Mouse (Mus musculus): ENCODE data around the gene Fgf18. TPM values are rescaled to one million over a fixed set of nuclear protein-coding genes. Genes with fewer than 3 reads are reported as not detected.

Gene Fgf18
- total RNA-seq, 2 experiments from 2014 or later, result not detected

DNA sequence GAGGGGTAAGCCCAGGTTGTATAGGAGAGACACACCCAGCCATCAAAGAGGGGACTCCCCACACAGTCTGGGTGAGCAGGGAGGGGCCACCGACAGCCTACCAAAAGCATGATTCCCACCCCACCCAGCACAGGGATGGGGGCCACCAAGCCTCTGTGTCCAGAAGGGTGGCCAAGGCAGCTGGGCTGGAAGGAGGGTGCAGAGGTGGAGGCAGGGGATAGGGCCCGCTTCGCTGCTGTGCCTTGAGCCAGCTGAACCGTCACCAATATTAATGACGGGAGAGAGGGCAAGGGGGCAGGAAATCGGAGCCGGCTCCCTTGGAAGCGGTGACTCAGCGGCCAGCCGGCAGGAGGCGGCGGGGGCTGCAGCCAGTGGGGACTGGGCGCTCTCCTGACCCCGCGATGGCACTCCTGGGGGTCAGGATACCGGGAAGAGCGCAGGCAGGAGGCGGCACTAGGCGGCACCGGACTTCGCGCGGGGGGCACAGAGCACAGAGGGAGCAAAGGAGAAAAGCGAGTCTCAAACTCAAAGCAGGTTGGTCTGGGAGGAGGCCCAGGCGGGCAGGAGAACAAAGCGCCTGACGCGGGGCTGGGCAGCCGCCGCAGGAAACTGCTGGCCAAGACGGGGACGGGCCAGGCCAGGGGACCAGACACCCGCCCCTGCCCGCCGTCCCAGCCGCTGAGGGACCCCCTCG is 24.5 kb downstream of the Fgf18 start:
- ATAC-seq (replicated peaks; ENCODE audit: low FRiP score, poor library complexity, severe bottlenecking), result no peak

DNA sequence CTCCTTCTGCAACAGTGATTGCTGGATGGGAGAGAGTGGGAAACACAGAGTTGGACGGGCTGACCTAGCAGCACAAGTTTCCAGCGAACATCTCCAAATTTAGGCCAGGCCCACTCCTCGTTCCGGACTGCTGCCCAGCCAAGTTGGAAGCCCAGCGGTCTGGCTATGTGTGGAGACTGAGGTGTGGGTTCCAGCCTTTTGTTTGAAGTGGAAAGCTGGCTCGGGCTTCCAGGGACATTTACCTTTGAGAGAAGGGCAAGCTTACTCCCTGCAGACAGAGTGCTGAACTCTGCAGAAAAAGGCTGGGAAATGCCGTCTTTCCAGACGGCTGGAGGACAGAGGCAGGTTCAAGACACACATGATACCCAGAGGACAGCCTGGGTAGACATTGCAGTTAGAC is 27.6 kb downstream of the Fgf18 start:
- no peak for ATAC-seq (replicated peaks; ENCODE audit: low FRiP score, poor library complexity, severe bottlenecking)

DNA sequence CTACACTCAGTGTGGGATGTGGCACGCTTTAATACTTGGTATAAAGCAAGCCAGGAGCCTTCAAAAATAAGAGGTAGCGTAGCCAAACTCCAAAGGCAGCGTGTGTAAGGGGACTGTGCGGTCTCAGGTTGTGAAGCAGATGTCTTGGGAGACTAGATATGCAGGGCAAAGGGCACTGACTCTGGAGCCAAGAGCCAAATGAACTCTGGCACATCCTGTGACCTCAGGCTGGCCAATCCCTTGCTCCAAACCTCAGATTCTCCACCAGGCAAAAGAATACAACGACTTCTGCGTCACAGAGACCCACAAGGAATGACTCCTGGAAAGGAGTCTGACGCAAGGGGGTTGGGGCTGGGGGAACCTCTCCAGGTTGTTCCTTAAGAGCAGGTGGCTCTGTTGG is 28.1 kb downstream of the Fgf18 start:
- ATAC-seq (replicated peaks; ENCODE audit: low FRiP score, poor library complexity, severe bottlenecking), result no peak

DNA sequence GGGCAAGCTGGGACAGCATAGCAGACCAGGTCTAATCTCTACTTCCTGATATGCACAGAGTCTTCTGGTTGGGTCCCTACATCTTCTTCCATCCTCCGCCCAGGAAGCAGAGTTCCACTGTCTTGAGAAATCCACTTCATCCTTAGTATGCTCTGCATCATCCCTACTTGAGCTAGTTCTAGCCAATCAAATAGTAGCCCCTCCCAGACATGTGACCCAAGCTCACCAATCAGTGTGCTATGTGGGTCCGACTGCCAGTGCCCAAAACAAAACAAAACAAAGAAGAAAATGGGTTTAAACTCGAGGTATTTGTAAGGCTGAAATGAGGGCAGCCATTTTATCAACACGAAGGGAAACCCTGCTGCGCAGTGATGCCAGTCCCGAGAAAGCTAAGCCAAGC is 28.7 kb downstream of the Fgf18 start:
- no peak for ATAC-seq (replicated peaks; ENCODE audit: low FRiP score, poor library complexity, severe bottlenecking)

DNA sequence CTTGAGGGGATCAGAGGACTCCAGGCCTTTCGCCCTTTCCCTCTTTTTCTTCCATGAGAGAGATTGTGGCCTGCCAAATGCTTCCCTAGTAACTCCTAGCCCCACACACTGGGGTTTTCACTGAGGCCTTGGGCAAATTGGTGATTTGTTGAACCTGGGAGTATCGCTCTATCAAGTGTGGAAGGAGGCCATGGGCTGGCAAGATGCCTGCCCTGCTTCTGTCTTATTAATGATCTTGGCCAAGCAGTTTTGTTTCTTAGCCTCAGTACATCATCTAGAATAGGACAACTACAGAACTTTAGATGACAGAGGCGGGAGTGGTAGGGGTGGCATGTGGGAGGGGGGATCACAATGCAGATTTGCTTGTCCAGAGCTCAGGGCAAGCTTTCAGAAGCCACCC is 31.4 kb downstream of the Fgf18 start:
- no peak for ATAC-seq (replicated peaks; ENCODE audit: low FRiP score, poor library complexity, severe bottlenecking)

DNA sequence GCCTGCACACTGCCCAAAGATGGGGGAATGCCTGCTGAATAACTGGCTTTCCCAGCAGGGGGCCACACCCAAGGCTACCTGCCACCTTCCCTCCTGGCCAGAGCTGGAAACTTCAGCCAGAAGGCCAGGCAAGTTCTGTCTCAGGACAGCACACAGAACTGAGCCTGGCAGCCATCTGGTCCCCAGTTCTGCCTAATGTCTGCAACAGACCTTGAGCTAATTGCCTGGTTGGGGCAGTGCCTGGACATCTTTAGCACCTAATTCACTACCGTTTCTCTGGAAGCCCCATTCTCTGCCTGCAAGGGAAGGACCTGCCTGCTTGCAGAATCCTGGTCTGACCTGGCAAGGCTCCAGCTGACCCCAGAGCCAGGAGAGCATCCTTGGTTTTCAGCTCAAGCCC is 34.8 kb downstream of the Fgf18 start:
- ATAC-seq (replicated peaks; ENCODE audit: low FRiP score, poor library complexity, severe bottlenecking), result no peak

DNA sequence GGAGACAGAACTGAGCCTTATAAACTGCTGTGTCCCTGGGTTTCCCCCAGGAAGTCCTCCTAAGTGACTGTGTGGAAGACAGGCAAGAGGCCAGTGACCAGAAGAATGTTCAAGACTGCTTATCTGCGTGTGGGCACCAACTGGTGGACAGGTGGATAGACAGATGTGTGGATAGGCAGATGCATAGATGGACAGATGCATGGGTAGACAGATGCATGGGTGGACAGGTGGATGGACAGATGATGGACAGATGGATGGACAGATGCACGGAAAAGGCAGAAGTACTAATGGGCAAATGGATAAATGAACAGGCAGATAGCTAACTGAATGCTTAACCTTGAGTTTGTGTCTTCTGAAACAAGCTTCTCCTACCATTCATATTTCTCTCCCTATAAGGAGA is 37.1 kb downstream of the Fgf18 start:
- ATAC-seq (replicated peaks; ENCODE audit: low FRiP score, poor library complexity, severe bottlenecking), result no peak

DNA sequence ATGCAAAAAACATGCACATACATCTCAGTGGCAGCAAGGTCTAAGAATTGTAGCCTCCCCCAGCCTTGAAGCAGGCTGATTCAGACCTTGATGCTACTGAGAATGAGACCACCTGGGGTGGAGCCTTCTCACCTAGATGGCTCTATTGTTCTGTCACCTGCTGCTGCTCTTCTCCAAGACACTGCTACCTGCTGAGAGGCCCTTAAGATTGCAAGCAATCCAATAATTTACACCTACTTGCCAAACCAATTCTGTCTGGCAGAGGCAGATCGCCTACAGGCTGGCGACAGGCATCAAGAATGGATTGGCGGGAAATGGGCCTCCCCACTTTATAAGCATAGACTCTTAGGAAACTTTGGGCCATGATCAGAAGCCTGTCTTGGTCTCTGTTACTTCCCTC is 39.7 kb downstream of the Fgf18 start:
- ATAC-seq (replicated peaks; ENCODE audit: low FRiP score, poor library complexity, severe bottlenecking), result no peak

DNA sequence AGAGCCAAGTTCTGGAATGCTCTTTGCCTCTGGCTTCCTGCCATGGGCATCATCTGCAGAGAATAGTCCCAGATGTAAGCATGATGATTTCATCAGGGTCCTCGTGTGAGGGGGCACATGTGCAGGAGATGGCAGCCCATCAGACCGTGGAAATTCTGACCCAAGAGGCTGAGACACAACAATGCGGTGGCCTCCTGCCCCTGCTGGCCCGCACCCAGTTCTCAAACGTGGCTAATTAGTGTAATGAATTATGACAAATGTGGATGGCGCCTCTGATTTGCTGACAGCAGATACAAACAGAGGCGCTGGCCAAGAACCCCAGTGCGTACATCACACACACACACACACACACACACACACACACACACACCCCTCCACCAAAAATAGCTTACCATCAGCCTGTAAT is 42.3 kb downstream of the Fgf18 start:
- no peak for ATAC-seq (replicated peaks; ENCODE audit: low FRiP score, poor library complexity, severe bottlenecking)

DNA sequence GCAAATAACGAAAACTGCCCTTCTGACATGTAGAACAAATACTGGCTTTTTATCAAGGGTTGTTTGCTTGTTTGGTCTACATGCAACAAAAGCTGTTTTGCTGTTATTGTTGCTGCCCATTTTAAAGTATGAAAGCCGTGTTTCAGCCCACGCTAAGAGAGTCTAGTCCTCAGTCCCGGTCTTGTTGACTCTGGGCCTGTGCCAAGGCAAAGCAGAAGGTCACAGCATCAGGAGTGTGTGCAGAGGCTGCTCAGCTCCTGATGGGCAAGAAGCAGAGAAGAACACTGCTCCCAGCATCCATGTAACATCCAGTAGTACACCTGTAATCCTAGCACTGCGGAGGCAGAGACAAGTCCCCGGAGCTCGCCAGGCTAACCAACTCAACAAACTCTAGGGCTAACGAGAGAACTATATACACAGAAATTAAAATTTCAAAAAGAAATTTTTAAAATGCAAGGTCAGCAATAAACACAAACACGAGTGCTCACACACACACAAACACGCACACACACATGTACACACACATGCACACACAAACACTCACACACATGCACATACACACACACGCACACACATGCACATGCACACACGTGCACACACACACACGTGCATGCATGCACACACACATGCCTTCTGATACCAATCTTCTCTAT is 43.8 kb downstream of the Fgf18 start:
- no peak for ATAC-seq (replicated peaks; ENCODE audit: low FRiP score, poor library complexity, severe bottlenecking)

DNA sequence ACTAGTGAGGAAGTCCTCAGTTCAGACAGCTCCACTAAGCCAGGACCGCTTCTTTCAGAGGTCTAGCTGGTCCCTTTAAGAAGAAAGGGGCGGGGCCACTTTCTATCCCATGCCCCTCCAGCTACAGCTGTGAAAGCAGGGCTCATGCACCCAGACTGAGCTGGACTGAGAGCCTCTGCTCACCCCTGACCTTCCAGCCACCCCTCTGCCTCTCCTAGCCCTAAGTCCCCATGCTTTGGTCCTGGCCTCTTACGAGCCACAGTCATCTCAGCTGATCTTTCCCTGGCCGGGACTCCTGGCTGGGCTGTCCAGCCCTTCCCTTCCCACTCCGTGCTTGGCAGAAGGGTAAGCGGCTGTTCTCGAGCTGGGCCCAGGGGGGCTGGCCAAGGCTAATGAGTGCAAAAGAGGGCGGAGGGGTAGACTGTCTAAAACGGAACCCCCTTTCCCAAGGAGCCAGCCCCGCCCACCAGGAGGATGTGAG is 47.1 kb downstream of the Fgf18 start:
- ATAC-seq (replicated peaks; ENCODE audit: low FRiP score, poor library complexity, severe bottlenecking), result no peak

DNA sequence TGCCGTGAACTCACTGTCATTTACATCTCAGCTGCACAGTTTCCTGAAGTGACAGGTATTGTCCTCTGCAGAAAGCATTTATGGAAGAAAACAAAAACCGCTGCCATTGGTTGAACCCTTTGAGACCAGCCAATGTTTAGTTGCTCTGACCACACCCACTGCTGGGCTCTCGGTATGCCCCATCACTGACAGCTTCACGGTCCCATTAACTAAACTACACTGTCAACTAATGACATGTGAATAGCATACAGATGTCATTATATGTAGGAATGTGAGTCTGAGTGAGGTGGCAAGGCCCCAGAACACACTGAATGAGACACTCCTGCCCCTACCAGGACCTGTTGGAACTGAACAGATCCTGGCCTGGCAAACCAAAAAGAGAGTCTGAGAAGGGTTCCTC is 47.8 kb downstream of the Fgf18 start:
- ATAC-seq (replicated peaks; ENCODE audit: low FRiP score, poor library complexity, severe bottlenecking), result no peak

DNA sequence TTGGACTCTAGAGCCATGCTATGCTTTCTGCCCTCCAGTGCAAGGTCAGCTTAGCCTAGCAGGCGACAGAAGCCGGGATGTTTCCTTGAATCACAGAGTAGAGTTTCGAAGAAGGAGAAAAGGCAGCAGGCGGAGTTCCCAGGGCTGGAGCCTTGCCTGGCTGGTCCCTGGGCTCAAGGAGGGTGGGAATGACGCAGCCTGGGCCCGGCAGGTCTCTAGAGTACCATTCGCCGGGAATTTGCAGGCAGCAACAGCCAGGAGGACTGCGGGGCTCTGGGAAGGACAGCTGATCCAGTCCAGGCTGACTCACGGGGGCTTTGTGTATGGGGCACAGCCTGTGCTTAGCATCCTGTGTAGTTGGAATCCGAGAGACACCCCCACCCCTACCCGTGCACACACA is 48.8 kb downstream of the Fgf18 start:
- ATAC-seq (replicated peaks; ENCODE audit: low FRiP score, poor library complexity, severe bottlenecking), result no peak

DNA sequence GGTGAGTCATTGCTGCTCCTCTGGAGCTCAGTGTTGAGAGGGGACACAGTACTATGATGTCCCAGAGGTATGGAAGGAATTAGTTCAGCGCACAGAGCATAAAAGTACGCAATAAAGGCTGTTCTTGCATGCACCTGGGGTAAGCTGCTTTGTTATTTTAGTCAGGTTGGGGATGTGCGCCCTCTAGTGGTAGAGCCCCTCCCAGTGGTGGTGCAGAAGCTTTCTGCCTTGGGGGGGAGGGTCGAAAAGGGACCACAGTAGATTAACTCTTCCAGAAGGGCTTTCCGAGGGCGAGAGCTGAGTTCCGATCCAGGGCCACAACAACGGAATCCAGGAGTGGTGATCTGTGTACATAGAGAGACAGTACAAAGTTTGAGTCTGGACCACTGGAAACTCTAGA is 49.3 kb downstream of the Fgf18 start:
- no peak for ATAC-seq (replicated peaks; ENCODE audit: low FRiP score, poor library complexity, severe bottlenecking)

DNA sequence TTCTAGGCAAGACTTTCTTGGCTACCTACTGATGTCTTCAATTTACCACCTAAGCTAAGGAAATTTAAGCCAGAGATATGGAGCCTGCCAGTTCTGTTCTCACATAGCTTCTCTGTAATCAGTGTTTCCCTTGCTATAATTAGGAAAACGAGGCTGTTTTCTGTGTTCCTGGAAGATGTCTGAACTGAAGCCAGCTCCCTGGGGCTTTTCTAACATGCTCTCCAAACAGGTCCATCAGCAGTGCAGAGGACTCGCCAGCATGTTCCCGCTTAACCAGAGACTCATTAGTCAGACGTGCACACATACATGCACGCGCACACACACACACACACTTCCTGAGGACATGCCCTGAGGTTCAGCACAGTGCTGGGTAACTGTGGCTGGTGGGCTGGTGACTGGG is 57.3 kb downstream of the Fgf18 start:
- no peak for ATAC-seq (replicated peaks; ENCODE audit: low FRiP score, poor library complexity, severe bottlenecking)

DNA sequence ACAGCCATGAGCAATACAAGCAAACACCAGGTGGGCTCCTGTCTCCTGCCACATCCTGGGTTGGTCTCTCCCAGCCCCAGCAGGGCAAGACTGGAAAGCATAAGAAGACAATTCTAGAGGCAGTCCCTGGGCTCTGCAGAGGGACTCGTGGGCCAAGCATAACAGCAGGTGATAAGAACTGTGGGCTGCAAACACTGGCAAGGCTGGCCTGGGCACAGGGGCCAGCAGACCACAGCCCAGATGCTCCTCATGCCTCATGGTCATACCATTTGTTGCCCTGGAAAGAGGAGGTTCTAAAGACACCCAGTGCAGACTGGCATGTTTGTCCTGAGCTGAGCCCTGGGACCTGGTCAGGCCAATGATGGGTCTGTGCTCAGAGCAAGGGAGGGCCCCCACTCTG is 59.0 kb downstream of the Fgf18 start:
- no peak for ATAC-seq (replicated peaks; ENCODE audit: low FRiP score, poor library complexity, severe bottlenecking)

DNA sequence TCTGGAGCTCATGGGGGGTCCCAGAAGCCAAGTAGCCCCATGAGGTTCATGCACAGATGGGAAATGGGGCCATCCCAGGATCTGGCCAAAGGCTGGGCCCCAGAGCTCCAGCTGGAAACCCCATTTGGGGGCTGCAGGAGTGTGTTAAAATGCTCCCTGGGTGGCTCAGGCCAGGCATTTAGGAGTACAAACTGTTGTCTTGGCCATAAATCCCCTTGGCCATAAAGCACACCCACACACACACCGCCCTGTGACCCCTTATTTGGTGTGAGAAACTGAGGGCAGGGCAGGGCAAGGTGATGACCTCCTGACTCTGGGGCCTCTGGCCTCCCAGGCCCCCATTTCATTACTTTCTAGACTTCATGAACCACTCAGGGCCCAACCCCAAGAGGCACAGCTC is 61.2 kb downstream of the Fgf18 start:
- ATAC-seq (replicated peaks; ENCODE audit: low FRiP score, poor library complexity, severe bottlenecking), result no peak

DNA sequence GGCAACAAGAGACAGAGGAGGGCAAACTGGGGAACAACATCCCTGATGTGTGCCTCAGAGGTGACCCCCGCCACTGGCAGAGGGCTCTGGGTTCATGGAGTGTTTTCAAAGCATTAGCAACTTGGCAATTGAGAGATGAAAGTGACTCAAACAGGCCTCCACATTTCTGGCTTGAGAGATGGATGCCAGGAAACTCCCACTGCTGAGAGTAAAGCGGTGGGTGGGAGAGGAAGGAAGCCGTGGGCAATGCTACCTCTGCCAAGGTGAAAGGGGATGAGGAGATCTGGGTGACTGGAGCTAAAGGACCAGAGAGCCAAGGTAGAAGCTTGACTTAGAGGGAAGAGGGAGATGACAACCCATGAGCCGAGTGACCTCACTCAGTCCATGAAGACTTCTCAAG is 61.7 kb downstream of the Fgf18 start:
- no peak for ATAC-seq (replicated peaks; ENCODE audit: low FRiP score, poor library complexity, severe bottlenecking)

DNA sequence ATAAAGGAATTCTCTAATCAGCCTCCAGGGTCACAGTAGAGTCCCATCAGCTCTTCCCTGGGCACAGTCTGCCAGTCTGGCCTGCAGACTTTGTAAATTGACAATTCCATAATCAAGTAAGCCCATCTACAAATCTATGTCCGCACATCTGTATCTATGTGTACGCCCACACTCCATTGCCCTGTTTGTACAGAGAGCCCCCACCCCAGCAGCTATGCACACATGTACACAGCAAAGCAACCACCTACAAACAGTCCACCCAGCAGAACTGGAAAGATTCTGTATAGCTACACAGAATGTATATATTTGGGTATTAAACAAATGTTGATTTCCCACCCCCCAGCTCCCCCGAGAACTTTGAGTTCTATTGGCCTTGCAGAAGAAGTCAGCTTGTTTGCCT is 62.1 kb downstream of the Fgf18 start:
- no peak for ATAC-seq (replicated peaks; ENCODE audit: low FRiP score, poor library complexity, severe bottlenecking)

DNA sequence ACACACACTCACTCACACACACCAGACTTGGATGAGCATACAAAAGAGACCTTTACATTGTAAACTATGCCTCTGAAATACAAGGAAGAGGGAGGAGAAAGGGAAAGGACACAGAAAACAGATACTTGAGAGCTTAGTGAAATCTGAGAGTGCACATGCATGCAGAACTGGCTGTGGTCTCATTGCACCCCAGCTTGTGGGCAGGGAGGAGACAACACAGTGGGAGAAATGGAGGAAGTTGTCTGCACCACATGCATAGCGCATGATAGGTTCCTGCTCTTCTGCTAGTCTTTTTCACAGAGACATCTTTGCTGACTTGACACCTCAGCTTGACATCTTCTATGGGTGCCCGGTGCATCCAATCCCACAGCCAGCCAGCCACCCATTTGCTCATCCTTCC is 63.2 kb downstream of the Fgf18 start:
- ATAC-seq (replicated peaks; ENCODE audit: low FRiP score, poor library complexity, severe bottlenecking), result no peak

DNA sequence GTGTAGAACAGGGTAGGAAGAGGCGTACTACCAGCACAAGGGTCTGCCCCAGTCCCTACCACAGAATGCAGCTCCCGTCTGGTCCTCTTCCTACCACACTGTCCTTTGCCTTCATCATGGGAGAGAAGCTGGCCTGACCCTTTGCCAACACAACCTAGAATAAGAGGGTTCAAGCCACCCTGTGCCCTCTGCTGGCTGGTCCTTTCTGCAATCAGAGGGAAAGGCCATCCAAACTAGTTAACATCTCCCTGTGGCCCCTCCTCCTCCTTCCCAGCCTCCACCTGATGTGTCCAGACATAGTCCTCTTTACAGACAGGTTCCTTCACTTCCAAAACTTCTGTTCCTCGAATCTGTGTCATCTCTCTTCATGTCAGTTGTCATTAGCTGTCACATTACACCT is 66.0 kb downstream of the Fgf18 start:
- ATAC-seq (replicated peaks; ENCODE audit: low FRiP score, poor library complexity, severe bottlenecking), result no peak

Data from erythroid progenitor cell, adult 5-6 weeks (primary cell).